Mouse (Mus musculus): ENCODE results near the gene Orai2. TPM values are rescaled to one million over a fixed set of nuclear protein-coding genes. Genes with fewer than 3 reads are reported as not detected.

Orai2 gene
- total RNA-seq, 1 experiment = 4.8 TPM

DNA sequence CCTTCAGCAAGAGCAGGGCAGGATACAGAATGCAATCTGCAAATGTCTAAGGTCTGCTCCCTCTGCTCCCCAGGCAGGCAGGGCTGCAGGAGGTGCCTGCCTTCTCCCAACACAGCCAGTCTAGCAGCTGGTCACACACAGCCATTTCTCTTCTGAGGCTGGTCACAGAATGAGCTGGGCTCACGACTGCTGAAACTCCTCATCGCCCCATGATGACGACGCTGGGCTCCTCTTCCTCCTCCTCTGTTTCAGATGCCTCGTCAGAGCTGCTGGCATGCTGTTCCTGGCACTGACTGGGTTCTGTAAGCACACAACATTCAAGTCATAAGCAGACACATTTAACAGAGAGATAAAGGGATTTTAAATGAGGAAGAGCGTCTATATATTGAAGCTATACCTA lies 10.7 kb upstream of the Orai2 start:
- H3K36me3 ChIP-seq (ENCODE audit: control insufficient read depth, insufficient read depth, low read length, poor library complexity, severe bottlenecking) = peaks cover 29% of the 10 kb centered on the region
- in situ Hi-C loops (cut with MboI; ENCODE audit: low sequenced_read_pairs in 2 of 2, unreplicated experiment in 2 of 2) = no loop called here

DNA sequence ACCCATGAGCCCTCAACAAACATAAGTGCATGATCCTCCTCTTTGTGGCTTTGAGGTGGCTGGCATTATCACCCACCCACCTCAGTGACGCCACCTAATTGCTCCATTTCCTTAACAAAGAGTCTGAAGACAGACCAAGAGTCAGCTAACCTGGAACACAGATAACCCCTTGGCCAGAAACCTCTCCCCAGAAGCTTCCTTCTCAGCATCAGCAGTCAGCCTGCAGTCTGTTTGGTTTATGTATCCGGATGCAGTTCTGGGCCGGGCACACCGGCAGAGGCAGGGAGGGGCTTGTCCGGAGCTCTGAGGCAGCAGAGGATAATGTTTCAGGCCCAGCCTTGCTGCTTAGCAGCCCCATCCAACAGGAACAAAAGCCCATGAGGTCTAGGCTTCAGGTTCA lies 9.1 kb upstream of the Orai2 start:
- DNase-seq (ENCODE audit: low read depth, low spot score) = no peak
- Histone ChIP-seq H3K36me3 (ENCODE audit: control insufficient read depth, insufficient read depth, low read length, poor library complexity, severe bottlenecking) (peaks cover 27% of the 10 kb centered on the region), H3K9ac (ENCODE audit: insufficient read depth, low read depth, low read length, poor library complexity, severe bottlenecking) (no peak overlapping the region), H3K9me3 (ENCODE audit: control insufficient read depth, insufficient read depth, low read depth, low read length) (no peaks in the 10 kb centered on the region), H3K4me3 (ENCODE audit: insufficient read depth in 1 of 2, low read depth in 1 of 2, low read length in 2 of 2, poor library complexity in 1 of 2, severe bottlenecking in 1 of 2) (no peak overlapping the region), H3K27ac (ENCODE audit: insufficient read depth, low read depth, low read length, poor library complexity, severe bottlenecking) (no peak overlapping the region), H3K4me1 (ENCODE audit: control insufficient read depth in 2 of 2, insufficient read depth in 2 of 2, low read length in 2 of 2, poor library complexity in 1 of 2) (peaks cover 6 to 14% of the 10 kb centered on the region in 2 experiments; a peak in 1 of 4 replicates)
- TF ChIP-seq MAFK (IDR thresholded peaks at IDR 0.05; ENCODE audit: insufficient read depth, low read depth, low read length) (no peak), ZC3H11A (IDR thresholded peaks at IDR 0.05; ENCODE audit: borderline replicate concordance, low read depth, low read length) (no peak), ZNF384 (IDR thresholded peaks at IDR 0.05; ENCODE audit: low read depth, low read length) (no peak), HCFC1 (IDR thresholded peaks at IDR 0.05; ENCODE audit: borderline replicate concordance, insufficient read depth, low read length) (no peak), CHD2 (IDR thresholded peaks at IDR 0.05; ENCODE audit: low read depth, low read length) (no peak)
- in situ Hi-C loops (cut with MboI; ENCODE audit: low sequenced_read_pairs in 2 of 2, unreplicated experiment in 2 of 2) = no loop called here

More for the DNA sequence above, 10.7 kb upstream of the Orai2 start:
- no peak overlapping the region for H3K4me3 ChIP-seq (ENCODE audit: insufficient read depth in 1 of 2, low read depth in 1 of 2, low read length in 2 of 2, poor library complexity in 1 of 2, severe bottlenecking in 1 of 2)
- no peak for TF ChIP-seq HCFC1 (IDR thresholded peaks at IDR 0.05; ENCODE audit: borderline replicate concordance, insufficient read depth, low read length)
- TF ChIP-seq CHD2 (IDR thresholded peaks at IDR 0.05; ENCODE audit: low read depth, low read length) = no peak
- no peak for TF ChIP-seq ZC3H11A (IDR thresholded peaks at IDR 0.05; ENCODE audit: borderline replicate concordance, low read depth, low read length)
- no peak for TF ChIP-seq ZNF384 (IDR thresholded peaks at IDR 0.05; ENCODE audit: low read depth, low read length)
- no peak for TF ChIP-seq MAFK (IDR thresholded peaks at IDR 0.05; ENCODE audit: insufficient read depth, low read depth, low read length)
- no peak overlapping the region for H3K9ac ChIP-seq (ENCODE audit: insufficient read depth, low read depth, low read length, poor library complexity, severe bottlenecking)
- H3K9me3 ChIP-seq (ENCODE audit: control insufficient read depth, insufficient read depth, low read depth, low read length) = no peaks in the 10 kb centered on the region
- DNase-seq (ENCODE audit: low read depth, low spot score) = no peak
- H3K27ac ChIP-seq (ENCODE audit: insufficient read depth, low read depth, low read length, poor library complexity, severe bottlenecking) = no peak overlapping the region
- H3K4me1 ChIP-seq (ENCODE audit: control insufficient read depth in 2 of 2, insufficient read depth in 2 of 2, low read length in 2 of 2, poor library complexity in 1 of 2) = peaks cover 6 to 14% of the 10 kb centered on the region in 2 experiments; a peak in 1 of 4 replicates

DNA sequence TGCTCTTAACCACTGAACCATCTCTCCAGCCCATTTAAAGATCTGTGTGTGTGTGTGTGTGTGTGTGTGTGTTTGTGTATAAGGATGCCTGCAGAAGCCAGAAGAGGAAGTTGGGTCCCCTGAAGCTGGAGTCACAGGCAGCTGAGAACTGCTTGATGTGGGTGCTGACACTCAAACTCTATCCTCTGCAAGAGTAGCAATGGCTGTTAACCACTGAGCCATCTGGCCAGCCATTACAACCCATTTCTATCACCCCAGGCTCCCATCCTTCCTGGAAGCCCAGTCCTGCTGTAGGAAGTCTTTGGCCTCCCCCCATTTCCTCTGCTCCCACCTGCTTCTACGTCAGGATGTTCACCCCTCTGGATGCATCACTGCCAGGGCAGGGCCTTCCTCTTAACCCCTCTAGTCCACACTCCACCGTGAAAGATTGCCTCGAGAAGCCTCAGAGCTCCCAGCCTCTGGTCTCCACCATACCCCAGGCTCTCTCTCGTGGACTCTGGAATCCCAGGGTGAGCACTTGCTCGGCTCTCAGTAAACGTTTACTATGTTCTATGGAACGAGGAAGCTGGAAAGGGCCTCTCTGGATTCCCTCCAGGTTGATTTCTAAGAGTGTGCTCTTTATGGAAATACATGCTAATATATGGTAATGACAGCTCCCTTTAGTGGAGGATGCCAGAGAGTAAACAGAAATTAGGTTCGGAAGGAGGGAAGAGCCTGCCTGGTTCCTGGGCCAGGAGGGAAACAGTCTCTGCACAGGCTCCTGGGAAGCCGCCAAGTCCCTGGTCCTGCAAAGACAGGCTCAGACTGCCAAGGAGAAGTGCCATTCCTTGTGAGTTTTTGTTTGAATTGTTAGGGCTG lies 3.3 kb upstream of the Orai2 start:
- no peak overlapping the region for H3K27ac ChIP-seq (ENCODE audit: insufficient read depth, low read depth, low read length, poor library complexity, severe bottlenecking)
- no peaks in the 10 kb centered on the region for H3K9me3 ChIP-seq (ENCODE audit: control insufficient read depth, insufficient read depth, low read depth, low read length)
- no peak overlapping the region for H3K9ac ChIP-seq (ENCODE audit: insufficient read depth, low read depth, low read length, poor library complexity, severe bottlenecking)
- H3K36me3 ChIP-seq (ENCODE audit: control insufficient read depth, insufficient read depth, low read length, poor library complexity, severe bottlenecking) = 0 out of 2 replicates have a peak, but pooled peaks cover 6% of the 10 kb centered on the region
- H3K4me3 ChIP-seq (ENCODE audit: insufficient read depth in 1 of 2, low read depth in 1 of 2, low read length in 2 of 2, poor library complexity in 1 of 2, severe bottlenecking in 1 of 2) = no peak overlapping the region
- in situ Hi-C loops (cut with MboI; ENCODE audit: low sequenced_read_pairs in 2 of 2, unreplicated experiment in 2 of 2) = no loop called here
- H3K4me1 ChIP-seq (ENCODE audit: control insufficient read depth in 2 of 2, insufficient read depth in 2 of 2, low read length in 2 of 2, poor library complexity in 1 of 2) = peaks cover 0 to 3% of the 10 kb centered on the region in 2 experiments; a peak in 1 of 4 replicates
- TF ChIP-seq ZNF384 (IDR thresholded peaks at IDR 0.05; ENCODE audit: low read depth, low read length) = no peak
- no peak for TF ChIP-seq HCFC1 (IDR thresholded peaks at IDR 0.05; ENCODE audit: borderline replicate concordance, insufficient read depth, low read length)
- no peak for TF ChIP-seq ZC3H11A (IDR thresholded peaks at IDR 0.05; ENCODE audit: borderline replicate concordance, low read depth, low read length)
- no peak for TF ChIP-seq MAFK (IDR thresholded peaks at IDR 0.05; ENCODE audit: insufficient read depth, low read depth, low read length)
- no peak for TF ChIP-seq CHD2 (IDR thresholded peaks at IDR 0.05; ENCODE audit: low read depth, low read length)
- no peak for DNase-seq (ENCODE audit: low read depth, low spot score)

DNA sequence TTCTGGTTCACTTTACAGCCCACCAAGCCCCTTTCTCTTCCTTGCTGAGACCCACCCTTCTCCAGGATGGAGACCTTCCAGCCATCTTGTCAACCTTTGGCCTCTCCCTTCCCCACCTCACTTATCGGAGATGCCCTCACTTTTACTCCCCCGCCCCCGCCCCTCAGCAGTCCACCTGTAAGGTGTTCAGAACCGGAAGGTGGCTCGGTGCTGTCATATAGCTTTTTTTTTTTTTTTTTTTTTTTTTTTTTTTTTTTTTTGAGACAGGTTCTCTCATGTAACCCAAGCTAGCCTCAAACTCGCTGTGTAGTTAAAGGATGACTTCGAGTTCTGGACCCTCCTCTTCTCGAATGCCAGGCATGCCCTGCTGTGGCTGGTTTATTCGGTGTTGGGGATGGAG lies 2.4 kb upstream of the Orai2 start:
- 0 out of 2 replicates have a peak, but pooled peaks cover 1% of the 10 kb centered on the region for H3K36me3 ChIP-seq (ENCODE audit: control insufficient read depth, insufficient read depth, low read length, poor library complexity, severe bottlenecking)
- no peak overlapping the region for H3K9ac ChIP-seq (ENCODE audit: insufficient read depth, low read depth, low read length, poor library complexity, severe bottlenecking)
- H3K27ac ChIP-seq (ENCODE audit: insufficient read depth, low read depth, low read length, poor library complexity, severe bottlenecking) = no peak overlapping the region
- no peak overlapping the region for H3K4me3 ChIP-seq (ENCODE audit: insufficient read depth in 1 of 2, low read depth in 1 of 2, low read length in 2 of 2, poor library complexity in 1 of 2, severe bottlenecking in 1 of 2)
- no peak for DNase-seq (ENCODE audit: low read depth, low spot score)
- H3K9me3 ChIP-seq (ENCODE audit: control insufficient read depth, insufficient read depth, low read depth, low read length) = no peaks in the 10 kb centered on the region
- TF ChIP-seq ZNF384 (IDR thresholded peaks at IDR 0.05; ENCODE audit: low read depth, low read length) (0 out of 2 replicates have a peak, but pooled peaks have one; percentile 13), ZC3H11A (IDR thresholded peaks at IDR 0.05; ENCODE audit: borderline replicate concordance, low read depth, low read length) (no peak)
- in situ Hi-C loops (cut with MboI; ENCODE audit: low sequenced_read_pairs in 2 of 2, unreplicated experiment in 2 of 2) = no loop called here
- peaks cover 0 to 3% of the 10 kb centered on the region in 2 experiments; a peak in 1 of 4 replicates for H3K4me1 ChIP-seq (ENCODE audit: control insufficient read depth in 2 of 2, insufficient read depth in 2 of 2, low read length in 2 of 2, poor library complexity in 1 of 2)

Measured in ES-E14 (cell line).